In genomic region chr13:101062582-101062981, GRCm38 (mm10) we compare ENCODE assay signal across 11 mouse cellular contexts.
DNase-seq lines count a peak whose midpoint lies in the region; ATAC-seq lines count a peak whose summit lies in the region.
"Had no signal": no experiment of that assay in that cellular context is flagged by ENCODE, and none has a peak within 500 bp of the region (broad histone marks: within the 10 kb centered on the region; RNA-seq: fewer than 3 reads in every experiment).

No protein-coding gene starts in this region.

- H3K4me3 ChIP-seq in hindbrain, embryonic 15.5 days: no peak overlapping the region
- no peak overlapping the region for H3K4me3 ChIP-seq in neural tube, embryonic 15.5 days (replicated peaks)

- no peaks in the 10 kb centered on the region for H3K36me3 ChIP-seq in hindbrain, embryonic 15.5 days
- H3K36me3 ChIP-seq in neural tube, embryonic 15.5 days: no peaks in the 10 kb centered on the region

- H3K27me3 ChIP-seq in hindbrain, embryonic 15.5 days: no peaks in the 10 kb centered on the region
- H3K27me3 ChIP-seq in neural tube, embryonic 15.5 days (replicated peaks): no peaks in the 10 kb centered on the region

- H3K4me2 ChIP-seq in hindbrain, embryonic 15.5 days: no peak overlapping the region
- H3K4me2 ChIP-seq in neural tube, embryonic 15.5 days: no peak overlapping the region

- H3K27ac ChIP-seq in hindbrain, embryonic 15.5 days (replicated peaks): no peak overlapping the region
- H3K27ac ChIP-seq in neural tube, embryonic 15.5 days (replicated peaks): peak overlapping the region; percentile 45; the same call in 1 of the 2 replicates

- 0 out of 2 replicates have a peak, but pooled peaks have one; percentile 34 for ATAC-seq in hindbrain, embryonic 15.5 days (ENCODE audit: low FRiP score, low read depth)
- ATAC-seq in neural tube, embryonic 15.5 days (ENCODE audit: low FRiP score): peak; percentile 21; the same call in 1 of the 2 replicates

- 62% methylated on average over 8 of the region's 8 CpGs for WGBS in hindbrain, embryonic 15.5 days
- WGBS in neural tube, embryonic 15.5 days: 61% methylated on average over 8 of the region's 8 CpGs

- peak; percentile 5 for DNase-seq in gastrocnemius, postnatal 25 days
- DNase-seq in gastrocnemius, adult 8-10 months (ENCODE audit: low spot score in 2 of 2): no peak
- peak; percentile 52 for DNase-seq in embryo, embryonic 10.5 days (ENCODE audit: low spot score)
- DNase-seq in urinary bladder, adult 2 months (ENCODE audit: low spot score): no peak
- DNase-seq in cerebellum, postnatal 36 days: no peak
- no peak for DNase-seq in lung, postnatal 4 days
- DNase-seq: kidney, postnatal 25 days; liver; right cerebral cortex, postnatal 25 days had no signal

- H3K9me3 ChIP-seq in hindbrain, embryonic 15.5 days: no peaks in the 10 kb centered on the region
- no peaks in the 10 kb centered on the region for H3K9me3 ChIP-seq in neural tube, embryonic 15.5 days (replicated peaks)

- peaks cover 4% of the 10 kb centered on the region; the same call in 1 of the 2 replicates for H3K4me1 ChIP-seq in hindbrain, embryonic 15.5 days (replicated peaks)
- peaks cover 20% of the 10 kb centered on the region for H3K4me1 ChIP-seq in neural tube, embryonic 15.5 days

- no peak overlapping the region for H3K9ac ChIP-seq in hindbrain, embryonic 15.5 days
- no peak overlapping the region for H3K9ac ChIP-seq in neural tube, embryonic 15.5 days (replicated peaks)

Comparison
In these comparisons a context has a peak if more than half of its experiments do, and no peak if none do; other contexts are left out.
1. DNase-seq: peak in gastrocnemius, postnatal 25 days (single experiment) and embryo, embryonic 10.5 days (single experiment); none in gastrocnemius, adult 8-10 months (0 of 2), urinary bladder, adult 2 months (single experiment), cerebellum, postnatal 36 days (0 of 2) and lung, postnatal 4 days (0 of 2).